Mouse (Mus musculus): Measurements from ENCODE around the gene Dapp1. TPM values are rescaled to one million over a fixed set of nuclear protein-coding genes. Genes with fewer than 3 reads are reported as not detected.
"Not testable (repeated sequence)": the region's sequence is repeated elsewhere in the genome, so short reads cannot be mapped to it uniquely, and the experiment has no call there.

Gene Dapp1
- polyA plus RNA-seq, 1 experiment from 2014 or later, result 24.0 TPM

DNA sequence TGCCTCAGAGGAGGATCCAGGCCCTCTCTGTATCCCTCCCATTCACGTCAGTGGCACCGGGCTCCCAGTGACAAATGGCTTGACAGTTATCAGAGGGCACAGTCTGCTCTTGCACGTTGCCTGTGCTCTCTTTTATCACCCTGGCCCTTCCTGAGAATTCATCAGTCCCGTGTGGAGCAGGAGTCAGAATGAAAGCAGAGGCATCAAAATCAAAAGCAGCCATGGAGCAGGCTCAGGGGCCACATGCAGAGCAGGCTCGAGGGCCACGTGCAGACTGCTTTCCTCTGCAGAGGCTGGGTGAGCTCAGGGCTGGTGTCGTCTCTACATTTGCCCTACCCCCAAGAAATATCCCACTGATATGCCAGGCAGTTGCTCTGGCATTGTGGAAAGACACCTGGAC, 29.5 kb downstream of the Dapp1 start:
- H3K9ac ChIP-seq (ENCODE audit: low read length), result no peak overlapping the region
- 37% methylated on average over 7 of the region's 7 CpGs for WGBS
- peak overlapping the region; percentile 42; the same call in 1 of the 2 replicates for H3K27ac ChIP-seq (replicated peaks)
- DNase-seq (ENCODE audit: low spot score) (no peak), ATAC-seq (ENCODE audit: low FRiP score, low TSS enrichment) (no peak; the same call in 1 of the 2 replicates)
- no peak overlapping the region for H3K4me2 ChIP-seq (replicated peaks; ENCODE audit: low read depth)
- H3K4me3 ChIP-seq (ENCODE audit: low read depth, low read length), result no peak overlapping the region
- H3K4me1 ChIP-seq (replicated peaks; ENCODE audit: control insufficient read depth, insufficient read depth), result peaks cover 4% of the 10 kb centered on the region; the same call in 1 of the 2 replicates
- H3K27me3 ChIP-seq (ENCODE audit: control insufficient read depth, insufficient read depth, low read length), result no peaks in the 10 kb centered on the region
- no peaks in the 10 kb centered on the region for H3K36me3 ChIP-seq (ENCODE audit: control insufficient read depth, insufficient read depth, low read length)
- TF ChIP-seq EP300 (optimal IDR thresholded peaks at IDR 0.05) (no peak), CTCF (IDR thresholded peaks at IDR 0.05; ENCODE audit: low read depth) (no peak)
- H3K9me3 ChIP-seq (ENCODE audit: control insufficient read depth, low read length), result no peaks in the 10 kb centered on the region

DNA sequence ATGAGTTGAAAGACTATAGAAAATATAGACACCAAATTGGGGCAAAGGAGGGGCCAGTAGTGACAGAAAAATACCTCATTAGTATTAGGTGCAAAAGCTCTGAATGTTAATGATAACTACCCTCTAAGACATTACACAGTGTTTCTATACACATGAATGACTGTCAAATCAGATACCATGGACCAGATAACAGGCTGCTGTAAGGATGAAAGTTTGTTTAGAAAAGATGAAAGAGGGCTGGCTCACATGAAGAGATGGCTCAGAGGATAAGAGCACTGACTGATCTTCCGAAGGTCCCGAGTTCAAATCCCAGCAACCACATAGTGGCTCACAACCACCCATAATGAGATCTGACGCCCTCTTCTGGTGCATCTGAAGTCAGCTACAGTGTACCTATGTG, 30.0 kb downstream of the Dapp1 start:
- H3K9ac ChIP-seq (ENCODE audit: low read length); H3K36me3 ChIP-seq (ENCODE audit: control insufficient read depth, insufficient read depth, low read length); H3K9me3 ChIP-seq (ENCODE audit: control insufficient read depth, low read length); ATAC-seq (ENCODE audit: low FRiP score, low TSS enrichment); DNase-seq (ENCODE audit: low spot score); H3K27me3 ChIP-seq (ENCODE audit: control insufficient read depth, insufficient read depth, low read length); H3K4me2 ChIP-seq (replicated peaks; ENCODE audit: low read depth); H3K27ac ChIP-seq (replicated peaks); H3K4me1 ChIP-seq (replicated peaks; ENCODE audit: control insufficient read depth, insufficient read depth); H3K4me3 ChIP-seq (ENCODE audit: low read depth, low read length): not testable (repeated sequence)
- WGBS, result 88% methylated on average over 3 of the region's 3 CpGs

DNA sequence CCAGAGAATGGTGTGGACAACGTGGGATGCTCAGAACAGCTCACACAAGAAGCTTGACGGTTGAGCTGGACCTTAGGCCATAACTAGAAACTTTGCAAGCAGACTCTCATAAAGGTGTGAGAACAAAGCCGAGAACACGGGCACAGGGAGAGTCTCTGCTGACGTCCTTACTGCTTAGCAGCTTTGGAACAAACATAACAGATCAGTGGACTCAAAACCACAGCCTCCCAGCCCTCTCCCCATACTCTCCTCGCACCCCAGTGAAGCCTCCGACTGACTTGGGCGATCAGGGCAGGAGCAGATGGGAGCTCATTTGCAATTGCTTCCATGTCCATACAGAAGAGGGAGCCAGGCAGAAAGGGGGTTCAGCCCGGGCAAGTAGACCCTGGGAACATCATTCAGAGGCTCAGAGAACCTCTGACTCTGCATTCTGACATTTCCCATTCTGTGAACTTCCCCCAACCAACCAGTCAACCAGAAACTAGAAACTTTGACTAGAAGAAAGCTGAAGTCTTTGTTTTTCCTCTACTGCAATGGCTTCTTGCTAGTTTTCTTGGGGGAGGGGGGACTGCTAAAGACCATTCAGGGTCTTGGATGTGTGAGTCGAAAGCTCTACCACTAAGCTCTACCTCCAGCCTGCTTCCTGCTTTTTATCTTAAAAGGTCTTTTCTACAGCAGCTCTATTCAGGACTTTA, 31.0 kb downstream of the Dapp1 start:
- Histone ChIP-seq H3K4me2 (replicated peaks; ENCODE audit: low read depth) (no peak overlapping the region), H3K27me3 (ENCODE audit: control insufficient read depth, insufficient read depth, low read length) (no peaks in the 10 kb centered on the region), H3K9ac (ENCODE audit: low read length) (no peak overlapping the region), H3K4me3 (ENCODE audit: low read depth, low read length) (no peak overlapping the region), H3K36me3 (ENCODE audit: control insufficient read depth, insufficient read depth, low read length) (no peaks in the 10 kb centered on the region), H3K9me3 (ENCODE audit: control insufficient read depth, low read length) (no peaks in the 10 kb centered on the region), H3K27ac (replicated peaks) (no peak overlapping the region), H3K4me1 (replicated peaks; ENCODE audit: control insufficient read depth, insufficient read depth) (peaks cover 4% of the 10 kb centered on the region; the same call in 1 of the 2 replicates)
- 83% methylated on average over 10 of the region's 10 CpGs for WGBS
- no peak for ATAC-seq (ENCODE audit: low FRiP score, low TSS enrichment)
- no peak for DNase-seq (ENCODE audit: low spot score)
- TF ChIP-seq CTCF (IDR thresholded peaks at IDR 0.05; ENCODE audit: low read depth) (no peak), EP300 (optimal IDR thresholded peaks at IDR 0.05) (no peak)

DNA sequence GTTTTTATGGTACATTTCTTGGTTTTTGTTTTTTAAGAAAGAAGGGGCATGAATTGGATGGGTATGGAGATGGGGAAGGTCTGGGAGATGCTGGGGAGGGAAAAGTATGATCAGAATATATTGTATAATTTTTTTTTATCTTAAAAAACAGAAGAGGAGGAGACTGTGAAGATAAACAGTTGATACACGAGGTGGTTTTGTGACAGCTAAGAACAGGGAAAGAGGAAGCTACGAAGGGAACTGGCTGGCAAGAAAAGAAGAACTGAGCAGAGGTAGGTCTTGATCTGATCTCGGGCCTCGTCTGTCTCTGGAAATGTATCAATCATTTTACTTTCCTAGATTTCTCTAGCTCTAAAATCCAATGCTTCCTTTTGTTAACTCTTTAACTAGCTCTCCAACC, 33.8 kb downstream of the Dapp1 start:
- H3K36me3 ChIP-seq (ENCODE audit: control insufficient read depth, insufficient read depth, low read length), result no peaks in the 10 kb centered on the region
- TF ChIP-seq CTCF (IDR thresholded peaks at IDR 0.05; ENCODE audit: low read depth), result no peak
- no peak for TF ChIP-seq EP300 (optimal IDR thresholded peaks at IDR 0.05)
- DNase-seq (ENCODE audit: low spot score) (no peak), ATAC-seq (ENCODE audit: low FRiP score, low TSS enrichment) (no peak)
- WGBS, result 74% methylated on average over 4 of the region's 4 CpGs
- no peak overlapping the region for H3K4me2 ChIP-seq (replicated peaks; ENCODE audit: low read depth)
- H3K4me3 ChIP-seq (ENCODE audit: low read depth, low read length), result no peak overlapping the region
- H3K4me1 ChIP-seq (replicated peaks; ENCODE audit: control insufficient read depth, insufficient read depth), result no peaks in the 10 kb centered on the region
- no peak overlapping the region for H3K27ac ChIP-seq (replicated peaks)
- no peaks in the 10 kb centered on the region for H3K27me3 ChIP-seq (ENCODE audit: control insufficient read depth, insufficient read depth, low read length)
- no peaks in the 10 kb centered on the region for H3K9me3 ChIP-seq (ENCODE audit: control insufficient read depth, low read length)
- H3K9ac ChIP-seq (ENCODE audit: low read length), result no peak overlapping the region

DNA sequence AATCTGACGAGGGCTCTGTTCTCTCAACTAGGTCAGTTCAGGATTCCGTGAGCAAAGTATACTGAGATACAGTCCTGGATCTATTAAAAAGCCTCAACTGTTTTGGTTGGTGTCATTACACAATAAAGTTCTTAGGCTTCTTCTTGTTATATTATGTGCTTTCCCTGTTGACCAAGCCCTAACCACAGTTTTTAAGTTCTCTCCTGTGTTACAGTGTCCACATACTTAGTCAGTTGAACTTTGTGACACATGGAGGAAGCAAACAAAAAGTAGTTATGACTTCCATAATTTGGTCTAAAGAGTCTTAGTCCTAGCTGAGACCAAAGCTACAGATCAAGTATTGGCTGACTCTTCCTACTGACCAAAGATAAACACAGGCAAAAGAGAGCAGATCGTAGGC, 34.5 kb downstream of the Dapp1 start:
- Histone ChIP-seq H3K27me3 (ENCODE audit: control insufficient read depth, insufficient read depth, low read length) (no peaks in the 10 kb centered on the region), H3K9ac (ENCODE audit: low read length) (no peak overlapping the region), H3K4me2 (replicated peaks; ENCODE audit: low read depth) (no peak overlapping the region), H3K4me1 (replicated peaks; ENCODE audit: control insufficient read depth, insufficient read depth) (no peaks in the 10 kb centered on the region), H3K4me3 (ENCODE audit: low read depth, low read length) (no peak overlapping the region), H3K36me3 (ENCODE audit: control insufficient read depth, insufficient read depth, low read length) (no peaks in the 10 kb centered on the region), H3K9me3 (ENCODE audit: control insufficient read depth, low read length) (no peaks in the 10 kb centered on the region), H3K27ac (replicated peaks) (no peak overlapping the region)
- TF ChIP-seq CTCF (IDR thresholded peaks at IDR 0.05; ENCODE audit: low read depth) (no peak), EP300 (optimal IDR thresholded peaks at IDR 0.05) (no peak)
- WGBS, result 78% methylated on average over 3 of the region's 3 CpGs
- DNase-seq (ENCODE audit: low spot score) (no peak), ATAC-seq (ENCODE audit: low FRiP score, low TSS enrichment) (no peak)

DNA sequence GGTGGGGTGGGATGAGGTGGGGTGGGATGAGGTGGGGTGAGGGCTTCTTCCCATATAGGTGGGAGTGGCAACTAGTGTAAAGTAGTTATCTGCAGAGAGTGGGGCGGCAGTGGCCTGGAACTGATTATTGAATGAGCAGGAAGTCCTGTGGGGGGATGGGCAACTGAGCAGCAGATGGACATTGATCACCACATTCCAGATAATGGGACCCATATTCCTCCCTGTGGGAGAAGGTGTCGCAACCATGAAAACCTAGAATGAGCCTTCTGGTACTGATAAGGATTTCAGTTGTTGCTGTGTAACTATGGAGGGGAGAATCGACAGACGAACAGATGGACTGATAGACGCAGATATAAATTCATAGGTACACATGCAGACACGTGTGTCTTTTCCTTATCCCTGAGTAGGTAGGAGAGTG, 37.6 kb downstream of the Dapp1 start:
- Histone ChIP-seq H3K27me3 (ENCODE audit: control insufficient read depth, insufficient read depth, low read length) (no peaks in the 10 kb centered on the region), H3K9ac (ENCODE audit: low read length) (no peak overlapping the region), H3K27ac (replicated peaks) (no peak overlapping the region), H3K36me3 (ENCODE audit: control insufficient read depth, insufficient read depth, low read length) (no peaks in the 10 kb centered on the region), H3K4me2 (replicated peaks; ENCODE audit: low read depth) (no peak overlapping the region), H3K4me1 (replicated peaks; ENCODE audit: control insufficient read depth, insufficient read depth) (no peaks in the 10 kb centered on the region), H3K4me3 (ENCODE audit: low read depth, low read length) (no peak overlapping the region), H3K9me3 (ENCODE audit: control insufficient read depth, low read length) (no peaks in the 10 kb centered on the region)
- ATAC-seq (ENCODE audit: low FRiP score, low TSS enrichment) (no peak), DNase-seq (ENCODE audit: low spot score) (no peak)
- TF ChIP-seq CTCF (IDR thresholded peaks at IDR 0.05; ENCODE audit: low read depth) (no peak), EP300 (optimal IDR thresholded peaks at IDR 0.05) (no peak)
- WGBS, result 78% methylated on average over 6 of the region's 6 CpGs

Measured in stomach, postnatal 0 days (tissue).